Mouse (Mus musculus) E14TG2a.4 (cell line): ENCODE results near the gene Pp2d1.

ENCODE experiments used
- CTCF ChIP-seq: conservative IDR thresholded peaks from 2 replicates; pipeline ENCODE4 v1.5.1; 2014; ENCODE audit warnings: low read length
- POU5F1 ChIP-seq: IDR thresholded peaks from 2 replicates; pipeline ENCODE4 v1.6.1; 2014; ENCODE audit warnings: low read length, borderline replicate concordance

- TF ChIP-seq POU5F1 (no peak), CTCF (no peak)
Observed at GRCm38 (mm10) chr17:53528034-53528433, 11.2 kb downstream of the Pp2d1 start.
